Mouse (Mus musculus) embryonic facial prominence, embryonic 13.5 days (tissue): ENCODE data around the gene 2010111I01Rik. TPM values are rescaled to one million over a fixed set of nuclear protein-coding genes. Genes with fewer than 3 reads are reported as not detected.

ENCODE experiments used
- ATAC-seq: fragments of 200-750 bp; cut with Nextera tagmentation; 2 replicates; pipeline ENCODE4 v1.8.0; 2017; ENCODE audit warnings: low read depth; ENCODE audit not compliant: insufficient number of reproducible peaks, insufficient read depth, low FRiP score, low TSS enrichment
- H3K27ac ChIP-seq: fragments of 300-500 bp; sonication (generic); 2 replicates; pipeline ENCODE4 v1.5.1; 2015; ENCODE audit warnings: moderate library complexity, mild to moderate bottlenecking, inconsistent platforms
- H3K27me3 ChIP-seq: fragments of 300-500 bp; sonication (generic); 2 replicates; pipeline ENCODE4 v1.6.1; 2015; ENCODE audit warnings: mild to moderate bottlenecking, inconsistent platforms
- H3K36me3 ChIP-seq: fragments of 300-500 bp; sonication (generic); 2 replicates; pipeline ENCODE4 v1.6.1; 2015; ENCODE audit warnings: mild to moderate bottlenecking, inconsistent platforms
- H3K4me1 ChIP-seq: fragments of 300-500 bp; sonication (generic); 2 replicates; pipeline ENCODE4 v1.6.1; 2015; ENCODE audit warnings: inconsistent platforms
- H3K4me2 ChIP-seq: fragments of 300-500 bp; sonication (generic); 2 replicates; pipeline ENCODE4 v1.6.1; 2015; ENCODE audit warnings: moderate library complexity, mild to moderate bottlenecking, inconsistent platforms
- H3K4me3 ChIP-seq: fragments of 300-500 bp; sonication (generic); 2 replicates; pipeline ENCODE4 v1.5.1; 2015; ENCODE audit warnings: mild to moderate bottlenecking, inconsistent platforms
- H3K9ac ChIP-seq: fragments of 300-500 bp; sonication (generic); 2 replicates; pipeline ENCODE4 v1.6.1; 2015; ENCODE audit warnings: mild to moderate bottlenecking, inconsistent platforms
- H3K9me3 ChIP-seq: fragments of 300-500 bp; sonication (generic); 2 replicates; pipeline ENCODE4 v1.6.1; 2016; ENCODE audit warnings: inconsistent platforms
- WGBS: fragments of 180-500 bp; shearing (Covaris S2); methylation state at CpG from one replicate; pipeline ENCODE4 v1.1.7; 2015; ENCODE audit warnings: mixed read lengths; 5-methylcytosine and 5-hydroxymethylcytosine counted together
- polyA plus RNA-seq: library from polyadenylated mRNA; unstranded; fragments of >200 nt; fragmentation: Nextera tagmentation; extraction: Ambion mirVana; gene quantifications from 2 replicates; pipeline ENCODE4 v1.2.1, GENCODE M21; 2015

Gene 2010111I01Rik
- polyA plus RNA-seq, 1 experiment from 2014 or later: 254 TPM

- H3K27ac ChIP-seq: peak overlapping the region; percentile 70
- no peak overlapping the region for H3K9ac ChIP-seq
- H3K4me2 ChIP-seq: no peak overlapping the region
- H3K4me1 ChIP-seq: 0 out of 2 replicates have a peak, but pooled peaks cover 9% of the 10 kb centered on the region
- no peaks in the 10 kb centered on the region for H3K9me3 ChIP-seq
- no peaks in the 10 kb centered on the region for H3K36me3 ChIP-seq
- no peak for ATAC-seq
- no peaks in the 10 kb centered on the region for H3K27me3 ChIP-seq
- H3K4me3 ChIP-seq: no peak overlapping the region
- WGBS: 69% methylated on average over 5 of the region's 5 CpGs
These were observed 67.7 kb downstream of the 2010111I01Rik start for GRCm38 (mm10) chr13:63032304-63032830.

GRCm38 (mm10) chr13:63032958-63033357 lies 68.3 kb downstream of the 2010111I01Rik start:
- Histone ChIP-seq H3K36me3 (no peaks in the 10 kb centered on the region), H3K27ac (peak overlapping the region; percentile 70), H3K9me3 (no peaks in the 10 kb centered on the region), H3K4me2 (no peak overlapping the region), H3K9ac (no peak overlapping the region), H3K4me3 (no peak overlapping the region), H3K4me1 (peaks cover 12% of the 10 kb centered on the region; the same call in 1 of the 2 replicates), H3K27me3 (no peaks in the 10 kb centered on the region)
- WGBS: 73% methylated on average over 8 of the region's 8 CpGs
- no peak for ATAC-seq

GRCm38 (mm10) chr13:63033364-63033763 lies 68.7 kb downstream of the 2010111I01Rik start:
- no peak overlapping the region for H3K9ac ChIP-seq
- H3K9me3 ChIP-seq: no peaks in the 10 kb centered on the region
- H3K4me1 ChIP-seq: peaks cover 13% of the 10 kb centered on the region; the same call in 1 of the 2 replicates
- no peak for ATAC-seq
- no peaks in the 10 kb centered on the region for H3K27me3 ChIP-seq
- H3K4me2 ChIP-seq: no peak overlapping the region
- 90% methylated on average over 2 of the region's 2 CpGs for WGBS
- H3K4me3 ChIP-seq: no peak overlapping the region
- H3K27ac ChIP-seq: peak overlapping the region; percentile 70
- no peaks in the 10 kb centered on the region for H3K36me3 ChIP-seq

- Histone ChIP-seq H3K9ac (no peak overlapping the region), H3K4me1 (peaks cover 17% of the 10 kb centered on the region; the same call in 1 of the 2 replicates), H3K9me3 (no peaks in the 10 kb centered on the region), H3K4me3 (no peak overlapping the region), H3K27ac (no peak overlapping the region), H3K36me3 (no peaks in the 10 kb centered on the region), H3K27me3 (no peaks in the 10 kb centered on the region), H3K4me2 (no peak overlapping the region)
- ATAC-seq: no peak
- WGBS: 57% methylated on average over 4 of the region's 4 CpGs
These were observed 70.0 kb downstream of the 2010111I01Rik start for GRCm38 (mm10) chr13:63034666-63035065.

GRCm38 (mm10) chr13:63037906-63038305 lies 73.2 kb downstream of the 2010111I01Rik start:
- H3K9me3 ChIP-seq: no peaks in the 10 kb centered on the region
- no peak overlapping the region for H3K4me3 ChIP-seq
- no peak overlapping the region for H3K9ac ChIP-seq
- 44% methylated on average over 10 of the region's 10 CpGs for WGBS
- H3K27me3 ChIP-seq: no peaks in the 10 kb centered on the region
- H3K27ac ChIP-seq: no peak overlapping the region; the same call in 1 of the 2 replicates
- no peak overlapping the region for H3K4me2 ChIP-seq
- peaks cover 10% of the 10 kb centered on the region; the same call in 1 of the 2 replicates for H3K4me1 ChIP-seq
- no peaks in the 10 kb centered on the region for H3K36me3 ChIP-seq
- ATAC-seq: no peak

- Histone ChIP-seq H3K27ac (no peak overlapping the region), H3K9me3 (no peaks in the 10 kb centered on the region), H3K9ac (no peak overlapping the region), H3K4me2 (no peak overlapping the region), H3K4me3 (no peak overlapping the region), H3K4me1 (peaks cover 9% of the 10 kb centered on the region; the same call in 1 of the 2 replicates), H3K36me3 (no peaks in the 10 kb centered on the region), H3K27me3 (no peaks in the 10 kb centered on the region)
- no peak for ATAC-seq
- WGBS: 78% methylated on average over 2 of the region's 2 CpGs
These were observed 73.7 kb downstream of the 2010111I01Rik start for GRCm38 (mm10) chr13:63038415-63038814.

- H3K27me3 ChIP-seq: no peaks in the 10 kb centered on the region
- no peaks in the 10 kb centered on the region for H3K9me3 ChIP-seq
- no peak for ATAC-seq
- H3K36me3 ChIP-seq: no peaks in the 10 kb centered on the region
- no peak overlapping the region for H3K4me2 ChIP-seq
- H3K9ac ChIP-seq: no peak overlapping the region
- no peak overlapping the region for H3K27ac ChIP-seq
- 69% methylated on average over 1 of the region's 1 CpGs for WGBS
- peaks cover 9% of the 10 kb centered on the region; the same call in 1 of the 2 replicates for H3K4me1 ChIP-seq
- H3K4me3 ChIP-seq: no peak overlapping the region
These were observed 74.2 kb downstream of the 2010111I01Rik start for GRCm38 (mm10) chr13:63038871-63039270.

- no peak overlapping the region for H3K9ac ChIP-seq
- no peak for ATAC-seq
- 28% methylated on average over 6 of the region's 6 CpGs for WGBS
These were observed 74.6 kb downstream of the 2010111I01Rik start for GRCm38 (mm10) chr13:63039326-63039725.

GRCm38 (mm10) chr13:63039848-63040247 lies 75.2 kb downstream of the 2010111I01Rik start:
- ATAC-seq: no peak
- 75% methylated on average over 2 of the region's 2 CpGs for WGBS
- no peak overlapping the region for H3K4me3 ChIP-seq

More at GRCm38 (mm10) chr13:63039326-63039725, 74.6 kb downstream of the 2010111I01Rik start:
- Histone ChIP-seq H3K4me2 (no peak overlapping the region), H3K36me3 (no peaks in the 10 kb centered on the region), H3K9me3 (no peaks in the 10 kb centered on the region), H3K27me3 (no peaks in the 10 kb centered on the region), H3K4me3 (no peak overlapping the region), H3K4me1 (peaks cover 9% of the 10 kb centered on the region; the same call in 1 of the 2 replicates), H3K27ac (0 out of 2 replicates have a peak overlapping the region, but pooled peaks have one; percentile 22)

GRCm38 (mm10) chr13:63045504-63046205 lies 81.0 kb downstream of the 2010111I01Rik start:
- 76% methylated on average over 2 of the region's 2 CpGs for WGBS
- no peaks in the 10 kb centered on the region for H3K36me3 ChIP-seq
- H3K9me3 ChIP-seq: no peaks in the 10 kb centered on the region
- H3K27me3 ChIP-seq: no peaks in the 10 kb centered on the region
- H3K4me3 ChIP-seq: no peak overlapping the region
- peaks cover 19% of the 10 kb centered on the region for H3K4me1 ChIP-seq
- H3K9ac ChIP-seq: no peak overlapping the region
- no peak overlapping the region for H3K4me2 ChIP-seq
- ATAC-seq: no peak
- H3K27ac ChIP-seq: no peak overlapping the region

More at GRCm38 (mm10) chr13:63039848-63040247, 75.2 kb downstream of the 2010111I01Rik start:
- no peak overlapping the region for H3K4me2 ChIP-seq
- no peak overlapping the region for H3K9ac ChIP-seq
- no peaks in the 10 kb centered on the region for H3K27me3 ChIP-seq
- H3K36me3 ChIP-seq: no peaks in the 10 kb centered on the region
- H3K4me1 ChIP-seq: peaks cover 9% of the 10 kb centered on the region; the same call in 1 of the 2 replicates
- 0 out of 2 replicates have a peak overlapping the region, but pooled peaks have one; percentile 22 for H3K27ac ChIP-seq
- H3K9me3 ChIP-seq: no peaks in the 10 kb centered on the region

GRCm38 (mm10) chr13:63046206-63047020 lies 81.7 kb downstream of the 2010111I01Rik start:
- peaks cover 19% of the 10 kb centered on the region for H3K4me1 ChIP-seq
- 0 out of 2 replicates have a peak, but pooled peaks have one; percentile 64 for ATAC-seq
- H3K27ac ChIP-seq: peak overlapping the region; percentile 44; the same call in 1 of the 2 replicates
- H3K4me3 ChIP-seq: no peak overlapping the region
- H3K9me3 ChIP-seq: no peaks in the 10 kb centered on the region
- H3K36me3 ChIP-seq: no peaks in the 10 kb centered on the region
- WGBS: 46% methylated on average over 7 of the region's 7 CpGs
- no peak overlapping the region for H3K4me2 ChIP-seq
- no peak overlapping the region for H3K9ac ChIP-seq
- H3K27me3 ChIP-seq: no peaks in the 10 kb centered on the region
